Mouse (Mus musculus) retina, postnatal 7 days (tissue): ENCODE data around the gene Uhrf2.

ENCODE experiments used
- DNase-seq: peaks from one replicate; pipeline ENCODE4 v3.0.0-alpha.2; 2012; ENCODE audit warnings: low read depth, low spot score

Gene Uhrf2

GRCm38 (mm10) chr19:30118344-30119312, 88.3 kb downstream of the Uhrf2 start:
- DNase-seq: no peak

- DNase-seq: no peak
Observed at GRCm38 (mm10) chr19:30124999-30125669, 94.8 kb downstream of the Uhrf2 start.

GRCm38 (mm10) chr19:30125670-30126059, 95.4 kb downstream of the Uhrf2 start:
- DNase-seq: no peak

- DNase-seq: peak; percentile 17
Observed at GRCm38 (mm10) chr19:30128177-30128576, 97.9 kb downstream of the Uhrf2 start.

- no peak for DNase-seq
Observed at GRCm38 (mm10) chr19:30136308-30136707, 106.0 kb downstream of the Uhrf2 start.
